Mouse (Mus musculus) liver, adult 2 months (tissue): ENCODE results near the gene Nat8l.

Experiments used
- CTCF ChIP-seq: fragments of 200-500 bp; IDR thresholded peaks from 2 replicates; pipeline ENCODE4 v1.5.1; 2011; ENCODE audit warnings: low read depth, low read length, control low read depth
- POLR2A ChIP-seq: fragments of 200-500 bp; IDR thresholded peaks from 2 replicates; pipeline ENCODE4 v1.6.1; 2011; ENCODE audit warnings: low read length, control low read depth; ENCODE audit not compliant: insufficient read depth; ENCODE audit errors: extremely low read depth

GRCm38 (mm10) chr5:34014652-34015051 lies 18.9 kb downstream of the Nat8l start:
- no peak for TF ChIP-seq POLR2A
- no peak for TF ChIP-seq CTCF
